Mouse (Mus musculus) layer of hippocampus, adult 11-12 months (tissue): ENCODE measurements around the gene Cd200.
A peak's percentile ranks its signal among the peaks of the same experiment; 100 is the strongest.
"Not testable (repeated sequence)": the region's sequence is repeated elsewhere in the genome, so short reads cannot be mapped to it uniquely, and the experiment has no call there.

Experiments used
- DNase-seq: peaks from one replicate; pipeline ENCODE4 v3.0.0; 2022; ENCODE audit warnings: low spot score

Gene Cd200

DNA sequence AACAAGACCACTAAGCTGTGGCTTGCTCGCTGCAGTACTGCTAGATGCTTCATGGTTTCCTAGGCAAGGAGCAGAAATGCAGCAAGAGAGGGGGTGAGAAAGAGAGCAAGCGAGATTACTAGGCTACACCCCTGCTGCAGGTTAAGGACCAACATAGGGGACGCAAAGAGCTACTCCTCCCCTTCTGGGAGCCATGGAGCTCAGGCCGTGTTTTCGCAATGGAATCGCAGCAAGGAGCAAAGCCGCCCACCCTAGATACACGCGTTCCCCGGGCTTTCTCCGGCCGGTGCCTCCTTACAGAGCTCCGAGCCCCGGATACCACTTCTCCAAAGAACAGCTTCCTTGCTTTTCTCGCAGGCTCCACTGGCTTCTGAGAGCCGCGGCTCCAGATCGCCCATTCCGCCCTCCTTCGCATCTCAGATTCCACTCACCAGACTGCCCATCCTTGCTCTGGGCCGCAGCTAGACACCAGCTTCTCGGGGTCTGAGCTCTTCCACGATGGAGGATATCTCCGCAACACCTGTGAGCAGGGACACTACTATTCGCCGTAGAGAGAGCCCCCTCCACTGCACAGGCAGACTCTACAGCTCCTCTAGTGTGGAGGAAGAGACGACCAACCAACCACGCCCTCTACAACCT is at the start of gene Cd200:
TSS of gene Cd200 (minus strand) at position 629 of the 639 bp plus-strand sequence.
- DNase-seq, result peak; percentile 55

DNA sequence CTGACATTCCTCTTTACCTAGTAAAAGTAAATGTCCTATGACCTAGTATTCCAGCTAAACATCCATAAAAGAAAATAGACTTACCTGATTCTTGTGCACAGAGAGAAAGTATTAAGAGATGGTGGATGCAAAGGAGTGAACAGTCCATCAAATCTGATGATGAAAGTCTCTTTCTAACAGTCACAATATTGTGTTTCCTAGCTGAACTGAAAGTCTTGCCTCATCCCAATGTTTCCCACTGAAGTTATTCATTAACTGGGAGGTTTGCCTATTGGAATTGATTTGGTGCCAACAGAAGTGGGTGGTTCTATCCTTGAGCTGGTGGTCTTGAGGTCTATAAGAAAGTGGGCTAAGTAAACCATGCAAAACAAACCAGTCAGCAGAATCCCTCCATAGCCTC is 45.9 kb upstream of the Cd200 start:
- DNase-seq, result no peak

DNA sequence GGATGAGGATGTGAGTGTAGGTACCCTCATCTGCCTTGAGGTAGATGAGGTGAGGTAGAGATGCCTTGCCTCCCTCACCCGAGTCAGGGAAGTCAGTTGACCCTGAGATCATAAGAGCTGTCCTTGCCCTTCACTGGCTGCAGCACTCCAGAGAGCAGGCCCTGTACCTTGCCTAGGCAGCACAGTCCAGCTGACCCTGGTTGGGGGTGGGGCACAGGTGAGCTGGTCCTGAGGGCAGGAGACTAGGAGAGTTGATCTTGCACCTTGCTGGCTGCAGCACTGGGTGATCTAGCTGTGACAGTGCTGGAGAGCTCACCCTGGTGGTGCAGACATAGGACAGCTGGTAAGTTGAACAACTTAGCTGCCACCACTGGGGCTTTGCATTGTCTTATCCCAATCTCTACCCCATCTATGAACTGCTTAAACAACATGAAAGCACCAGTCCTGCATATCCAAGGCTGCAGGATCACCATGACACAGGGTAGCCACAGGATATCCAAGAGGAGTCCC is 28.4 kb upstream of the Cd200 start:
- no peak for DNase-seq

DNA sequence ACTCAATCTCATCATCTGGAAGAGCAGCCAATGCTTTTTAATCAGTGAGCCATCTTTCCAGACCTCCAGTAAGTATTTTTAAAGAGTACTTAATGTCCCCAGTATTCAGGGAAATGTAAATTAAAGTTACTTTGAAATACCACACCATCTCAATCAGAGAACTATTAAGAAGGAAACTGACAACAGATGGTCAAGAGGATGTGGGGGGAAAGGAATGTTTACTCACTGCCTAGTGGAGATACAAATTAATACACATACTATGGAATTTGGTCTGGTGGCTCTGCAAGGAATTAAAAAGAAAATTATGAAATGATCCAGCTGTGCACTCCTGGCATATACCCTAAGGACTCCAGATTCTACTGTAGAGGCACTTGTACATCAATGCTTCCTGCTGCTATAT is 26.7 kb upstream of the Cd200 start:
- DNase-seq, result no peak

DNA sequence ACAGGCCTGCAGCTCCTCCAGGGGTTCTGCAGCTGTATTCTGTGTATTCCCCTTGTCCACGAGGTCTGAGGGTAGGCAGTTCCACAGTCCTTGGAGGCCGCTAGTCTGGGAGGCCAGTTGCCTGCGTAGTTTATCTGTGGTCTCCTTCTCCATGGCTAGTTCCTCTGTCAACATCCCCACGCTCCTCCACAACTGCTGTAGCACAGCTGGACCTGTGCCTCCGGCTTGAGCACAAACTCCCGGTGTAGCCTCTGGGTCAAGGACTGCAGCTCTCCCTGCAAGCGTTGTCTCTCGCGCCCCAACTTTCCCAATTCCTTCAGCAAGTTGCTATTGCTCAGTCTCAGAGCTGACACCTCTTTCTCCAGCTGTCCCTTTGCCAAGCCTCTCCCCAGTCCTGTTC is 18.8 kb upstream of the Cd200 start:
- no peak for DNase-seq

DNA sequence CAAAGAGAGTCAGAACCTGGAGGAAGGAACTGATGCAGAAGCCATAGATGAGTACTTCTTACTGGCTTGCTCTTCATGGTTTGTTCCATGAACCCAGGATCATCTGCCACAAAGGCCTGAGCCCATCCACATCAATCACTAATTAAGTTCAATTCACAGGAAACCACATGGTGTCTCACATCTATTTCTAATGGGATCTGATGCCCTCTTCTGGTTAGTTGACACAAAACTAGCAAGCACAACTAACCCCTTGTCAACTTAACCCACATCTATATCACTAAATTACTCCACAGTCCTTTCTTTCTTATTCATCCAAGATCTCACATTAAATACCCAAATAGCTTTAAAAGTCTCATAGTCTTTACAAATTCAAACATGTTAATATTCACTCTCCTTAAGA is 4.6 kb upstream of the Cd200 start:
- DNase-seq, result no peak

DNA sequence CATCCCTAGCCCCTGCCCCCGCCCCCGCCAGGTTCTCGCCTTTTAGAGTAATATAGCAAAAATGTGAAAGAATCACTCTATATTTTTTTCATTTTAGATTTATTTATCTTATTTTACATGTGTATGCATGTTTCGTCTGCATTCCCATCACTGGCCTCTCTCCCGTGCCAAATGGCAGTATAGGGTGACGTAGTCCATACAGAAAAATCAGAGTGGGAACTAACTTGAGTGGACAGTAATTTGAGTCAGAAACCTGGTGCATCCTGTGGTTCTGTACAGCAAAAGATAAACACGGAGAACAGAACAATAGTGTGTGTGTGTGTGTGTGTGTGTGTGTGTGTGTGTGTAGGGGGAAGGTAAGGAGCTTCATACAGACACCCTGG is 202 bp upstream of the Cd200 start:
- not testable (repeated sequence) for DNase-seq

DNA sequence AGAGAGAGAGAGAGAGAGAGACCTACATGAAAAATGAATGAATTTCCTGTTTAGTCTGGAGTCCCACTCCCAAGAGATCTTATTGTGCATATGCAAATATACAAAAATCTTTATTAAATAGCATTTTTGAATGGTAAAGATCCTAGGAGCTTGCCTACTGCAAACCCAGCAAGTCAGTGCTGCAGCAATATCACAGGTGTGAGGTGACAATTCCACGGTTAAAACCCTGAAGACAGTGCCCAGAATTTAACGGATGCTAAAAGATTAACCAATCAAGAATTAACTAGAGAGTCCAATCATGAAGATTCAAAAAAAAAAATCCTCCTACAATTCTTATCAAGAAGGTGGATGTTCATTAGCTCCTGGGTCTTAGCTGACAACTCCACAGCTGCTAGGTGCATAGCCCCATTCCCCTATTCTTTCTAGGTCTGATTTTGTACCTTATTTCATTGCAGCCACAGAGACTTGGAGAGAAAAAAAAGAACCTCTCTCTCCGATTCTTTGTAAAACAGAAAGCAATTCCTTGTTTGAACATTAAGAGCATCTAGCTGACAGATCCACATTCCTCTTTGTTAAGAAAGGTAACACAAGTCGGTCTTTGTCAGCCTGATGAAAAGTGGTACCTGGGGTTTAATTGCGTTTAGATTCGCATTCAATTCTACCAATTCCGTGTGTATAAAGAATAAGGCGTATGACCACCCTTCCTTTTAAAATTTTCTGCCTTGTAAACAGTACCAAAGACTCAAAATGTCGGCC is 1.0 kb downstream of the Cd200 start:
- no peak for DNase-seq

DNA sequence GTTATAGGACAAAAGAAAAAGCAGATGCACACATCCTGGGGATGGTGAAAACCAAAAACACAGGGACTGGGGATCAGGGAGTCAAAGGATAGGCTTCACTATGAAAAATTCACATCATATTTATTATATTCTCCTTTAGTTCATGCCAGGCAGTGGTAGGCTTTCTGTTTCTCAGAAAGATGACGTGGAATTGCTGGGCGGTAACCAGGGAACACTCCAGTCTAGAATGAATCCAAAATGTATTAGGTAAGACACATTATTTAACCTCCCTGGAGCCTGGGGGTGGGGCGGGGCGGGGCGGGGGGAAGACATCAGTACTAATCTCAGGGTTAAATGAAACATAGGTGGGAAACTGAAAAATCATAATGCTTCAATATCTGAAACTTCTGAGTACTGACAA is 1.8 kb downstream of the Cd200 start:
- no peak for DNase-seq

DNA sequence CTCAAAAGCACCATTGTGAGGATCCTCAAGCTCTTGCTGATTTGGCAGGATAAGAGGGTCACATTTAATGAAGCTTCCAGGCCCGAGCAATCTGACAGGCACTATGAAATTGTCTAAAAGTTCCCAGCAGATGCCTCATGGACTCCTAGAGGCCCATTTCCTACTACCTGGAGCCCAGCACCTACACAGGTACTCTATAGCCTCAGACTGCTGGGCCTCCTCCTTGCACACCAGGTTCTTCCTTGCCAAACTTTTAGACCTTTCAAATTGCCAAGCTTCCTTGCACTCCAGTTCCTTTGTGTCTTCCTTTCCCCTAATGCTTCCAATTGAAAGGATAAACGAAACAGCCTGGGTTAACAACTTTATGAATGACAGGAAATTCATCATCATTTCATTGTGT is 5.9 kb downstream of the Cd200 start:
- DNase-seq, result no peak

DNA sequence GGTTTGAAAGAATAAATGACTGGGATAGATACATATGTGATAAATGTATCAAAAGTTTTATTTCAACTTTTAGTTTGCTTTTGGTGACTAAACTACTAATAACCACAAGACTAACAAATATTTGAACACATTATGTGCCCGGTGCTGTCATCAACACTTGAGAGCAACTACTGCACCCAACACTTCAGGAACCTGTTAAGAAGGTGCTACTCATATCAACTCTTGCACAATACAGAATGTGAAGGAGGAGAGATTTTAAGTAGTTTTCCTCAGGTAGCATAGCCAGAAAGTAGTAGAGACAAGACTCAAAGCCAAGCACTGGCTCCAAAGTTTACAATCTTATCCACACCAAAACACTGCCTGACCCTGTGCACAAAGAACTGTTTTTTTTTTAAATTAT is 6.8 kb downstream of the Cd200 start:
- no peak for DNase-seq

DNA sequence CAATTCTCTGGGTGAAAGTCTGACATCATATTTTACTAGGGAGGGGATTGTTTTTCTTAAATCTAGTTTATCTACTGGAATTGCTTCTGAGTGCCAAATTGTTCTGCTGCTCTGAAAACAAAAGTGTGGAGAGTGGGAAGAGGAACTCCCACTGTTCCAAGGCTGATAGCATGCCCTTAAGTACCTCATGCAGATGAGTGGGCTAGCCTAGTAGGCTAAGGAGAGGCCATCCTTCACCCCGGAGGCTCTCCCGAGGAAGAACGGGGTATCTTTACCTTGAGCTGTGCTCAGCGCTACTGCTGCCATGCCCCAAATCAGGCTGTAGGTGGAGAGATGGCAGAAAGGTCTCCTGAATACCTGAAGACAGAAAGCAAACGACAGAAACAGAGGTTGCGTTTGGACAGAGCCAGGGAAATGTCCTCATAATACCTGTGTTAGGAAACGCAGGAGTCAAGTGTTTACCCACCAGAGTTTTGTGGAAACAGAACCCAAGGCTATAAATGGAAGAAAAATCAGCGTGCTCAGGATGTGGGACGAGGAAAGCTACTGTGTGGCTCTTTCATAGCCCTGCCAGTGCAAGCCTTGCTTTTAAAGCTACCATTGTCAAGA is 8.8 kb downstream of the Cd200 start:
- DNase-seq, result no peak

DNA sequence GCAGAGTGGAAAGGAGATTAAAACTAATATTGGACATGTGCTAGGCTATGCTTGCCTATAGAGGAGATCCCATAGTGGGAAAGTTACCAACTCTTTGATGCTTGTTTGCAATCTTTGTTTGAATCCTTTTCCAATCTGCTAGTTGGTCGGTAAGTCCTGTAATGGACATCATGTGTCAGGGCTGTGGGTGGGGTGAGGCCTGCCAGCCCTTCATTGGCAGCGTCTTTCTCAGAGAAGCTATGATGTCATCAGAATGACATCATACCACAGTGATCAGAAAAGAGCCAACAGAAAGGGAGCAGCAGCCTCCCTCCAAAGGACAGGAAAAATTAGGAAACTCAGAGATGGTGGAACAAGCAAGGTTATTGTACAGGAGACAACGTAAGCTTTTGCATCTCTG is 9.4 kb downstream of the Cd200 start:
- no peak for DNase-seq

DNA sequence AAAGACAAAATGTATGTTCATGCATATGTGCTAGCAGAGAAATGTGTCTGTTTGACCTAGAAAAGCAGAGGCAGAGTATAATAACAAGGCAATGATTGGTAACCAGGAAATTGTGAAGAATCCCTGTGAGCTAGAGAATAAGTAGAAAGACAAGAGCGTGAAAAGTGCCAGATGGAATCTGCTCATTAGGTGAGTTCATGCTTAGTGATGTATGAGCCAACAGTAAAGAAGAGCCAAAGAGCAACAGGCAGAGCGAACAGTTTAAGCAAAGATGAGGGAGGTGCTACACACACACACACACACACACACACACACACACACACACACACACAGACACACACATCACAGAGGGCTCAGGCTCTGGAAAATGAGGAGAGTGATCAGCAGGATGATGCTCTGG is 11.4 kb downstream of the Cd200 start:
- DNase-seq, result no peak

DNA sequence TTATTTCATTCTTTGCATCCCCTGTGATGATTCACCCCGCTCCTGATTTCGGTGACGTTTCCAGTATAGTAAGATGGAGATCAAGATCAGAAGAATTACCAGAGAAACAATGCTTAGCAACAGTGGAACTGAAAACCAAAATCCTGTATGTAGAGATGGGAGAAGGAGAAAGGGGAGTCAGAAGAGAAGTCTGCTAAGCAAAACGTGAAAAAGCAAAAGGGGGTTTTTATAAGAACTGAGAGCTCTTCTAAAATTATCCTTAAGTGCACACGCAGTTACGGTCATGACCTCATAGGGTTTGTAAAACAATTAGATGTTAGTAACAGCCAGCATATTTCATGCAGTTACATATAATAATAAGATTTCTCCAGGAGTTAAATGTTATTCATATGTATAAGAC is 16.6 kb downstream of the Cd200 start:
- DNase-seq, result no peak

DNA sequence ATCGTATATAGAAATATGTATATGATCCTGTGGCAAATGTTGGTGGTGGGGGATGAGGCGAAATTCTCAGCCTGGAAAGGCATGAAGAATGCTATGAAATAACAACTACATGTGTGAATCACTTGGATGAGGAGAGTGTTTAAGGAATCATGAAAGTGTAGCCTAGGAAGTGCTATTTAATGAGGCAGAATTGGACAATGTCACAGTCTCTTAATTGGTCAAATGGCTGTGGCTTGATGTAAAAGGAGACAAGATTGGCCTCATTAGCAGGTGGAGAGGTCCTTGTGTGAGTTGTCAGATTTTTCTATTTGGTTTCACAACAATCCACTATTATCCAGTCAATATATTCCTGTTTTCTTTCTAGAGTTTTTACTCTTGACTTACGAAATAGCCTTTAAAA is 17.2 kb downstream of the Cd200 start:
- DNase-seq, result no peak

DNA sequence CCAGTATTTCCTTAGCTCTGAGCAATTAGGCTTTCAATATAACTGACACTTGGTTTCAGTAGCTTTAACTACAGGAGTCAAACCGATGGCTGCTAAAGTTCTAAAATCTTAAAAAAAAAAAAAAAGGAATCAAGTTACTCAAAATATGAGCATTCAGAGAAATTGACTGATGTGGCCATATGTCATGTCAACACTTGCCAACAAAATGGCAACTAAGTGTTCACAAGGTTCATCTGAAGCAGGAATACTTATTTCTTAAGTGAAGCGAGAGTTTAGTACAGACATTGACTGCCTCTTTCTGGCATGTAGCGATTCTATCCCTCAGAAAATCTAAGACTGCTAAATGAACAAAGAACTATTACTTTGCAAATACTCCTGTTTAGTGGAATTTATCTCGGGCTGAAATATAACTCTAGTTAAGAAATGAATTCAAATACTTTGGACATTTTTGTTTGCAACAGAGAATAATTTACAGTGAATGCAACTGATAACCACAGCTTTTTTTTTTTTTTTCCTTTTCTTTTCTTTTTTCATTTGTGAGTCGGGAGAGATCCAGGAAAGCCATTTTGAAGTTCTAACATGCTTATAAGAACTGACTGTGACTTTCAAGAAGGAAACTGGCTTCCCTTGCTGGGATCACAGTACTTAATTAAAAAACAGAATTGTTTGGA is 18.4 kb downstream of the Cd200 start:
- no peak for DNase-seq

DNA sequence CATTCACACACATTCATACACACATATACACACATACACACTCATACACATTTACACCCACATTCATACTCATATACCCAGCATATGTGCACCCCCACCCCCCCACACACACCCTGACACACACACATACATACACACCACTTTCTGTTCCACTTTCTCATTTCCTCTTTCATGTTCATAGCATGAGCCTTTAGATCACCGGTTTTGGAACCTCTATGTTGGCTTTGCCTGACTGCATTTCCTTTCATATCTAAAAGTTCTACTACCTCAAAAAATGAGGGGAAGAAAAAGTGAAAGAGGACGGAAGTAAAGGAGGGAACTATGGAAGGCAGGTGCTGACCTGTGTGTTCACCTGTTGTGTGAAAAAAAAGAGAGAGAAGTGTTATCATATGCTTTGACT is 19.0 kb downstream of the Cd200 start:
- DNase-seq, result no peak

DNA sequence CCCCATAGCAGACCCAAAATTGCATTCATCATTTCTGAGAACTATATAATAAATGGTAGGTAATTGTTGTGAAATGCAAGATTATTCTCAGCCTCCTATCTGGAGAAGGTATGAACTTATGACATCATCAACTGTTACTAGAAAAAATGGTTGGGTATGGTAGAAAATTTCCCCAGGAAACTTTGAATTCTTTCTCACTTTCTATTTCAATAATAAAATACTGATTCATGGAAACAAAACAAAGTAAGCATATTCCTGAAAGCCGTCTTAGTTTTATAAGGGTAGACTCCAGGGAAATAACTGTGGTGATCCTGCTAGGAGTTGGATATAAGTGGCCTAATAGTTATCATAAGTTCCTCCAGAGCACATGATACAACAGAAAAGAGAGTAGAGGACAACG is 19.8 kb downstream of the Cd200 start:
- DNase-seq, result no peak

DNA sequence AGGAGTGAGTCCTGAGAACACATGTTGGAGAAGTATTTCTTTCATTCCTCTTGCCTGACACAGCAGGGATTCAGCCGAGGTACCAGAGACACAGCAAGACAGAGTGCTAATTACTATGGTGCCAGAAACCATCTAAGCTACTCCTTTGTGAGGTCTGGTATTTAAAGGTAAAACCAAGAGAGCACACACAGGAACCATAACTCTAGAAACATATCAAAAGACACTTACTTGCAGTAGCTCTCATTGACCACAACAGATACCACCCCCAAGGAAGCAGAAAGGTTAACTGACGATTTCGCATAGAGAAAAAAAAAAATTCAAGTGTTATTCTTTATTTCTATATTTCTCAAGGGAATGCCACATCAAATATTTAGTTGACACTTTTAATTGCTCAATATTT is 27.0 kb downstream of the Cd200 start:
- no peak for DNase-seq

DNA sequence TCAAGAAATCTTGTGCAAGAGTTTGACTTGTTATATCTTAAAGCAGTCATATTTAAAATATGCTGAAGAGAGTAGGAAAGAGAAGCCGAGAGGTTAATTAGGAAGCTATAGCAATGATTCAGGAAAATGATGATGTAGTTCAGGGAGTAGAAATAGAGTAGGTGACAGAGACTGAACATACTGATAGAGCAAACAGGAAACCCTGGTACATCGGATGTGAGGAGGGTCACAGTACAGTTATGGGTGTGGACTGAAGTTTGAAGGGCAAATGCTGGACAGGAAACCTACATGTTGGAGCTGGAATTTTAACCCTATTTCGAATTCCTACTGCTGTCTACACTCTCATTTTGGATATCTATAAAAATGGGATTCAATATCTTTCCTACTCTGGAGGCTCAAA is 29.9 kb downstream of the Cd200 start:
- no peak for DNase-seq

DNA sequence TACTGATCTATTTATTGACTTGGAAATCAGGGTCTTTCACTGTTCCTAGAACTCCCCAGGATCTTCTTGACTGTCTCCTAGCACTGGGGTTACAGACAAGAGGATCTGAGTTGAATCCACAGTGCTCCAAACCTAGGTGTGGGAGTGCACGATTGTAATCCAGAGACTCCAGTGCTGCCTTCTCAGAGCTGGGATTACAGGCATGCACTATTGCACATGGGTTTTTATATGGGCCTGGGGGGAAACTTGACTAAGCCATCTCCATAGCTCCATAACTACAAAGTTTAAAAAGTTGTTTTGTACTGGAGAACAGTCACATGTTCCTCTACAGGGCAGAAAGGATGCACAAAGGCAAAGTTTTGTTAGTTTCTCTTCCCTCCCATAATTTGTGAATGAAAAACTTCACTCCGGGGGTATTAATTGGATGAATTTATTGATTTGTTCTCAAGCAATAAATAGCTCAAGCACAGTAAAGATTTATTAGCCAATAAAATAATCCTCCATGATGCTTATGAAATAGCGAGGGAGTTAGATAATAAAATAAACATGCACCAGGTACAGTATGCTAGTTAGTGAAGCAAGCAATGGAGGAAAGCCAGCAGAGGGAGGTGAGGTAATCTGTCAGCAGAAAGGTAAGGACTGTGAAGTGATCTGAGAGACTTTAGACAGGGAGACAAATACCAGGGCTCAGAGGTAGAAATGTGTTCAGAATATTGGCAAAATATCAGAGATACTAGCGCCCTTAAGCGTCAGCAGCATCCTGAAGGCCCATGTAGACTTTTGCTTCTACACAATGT is 30.5 kb downstream of the Cd200 start:
- DNase-seq, result no peak
